Mouse (Mus musculus) brain, embryonic 14.5 days (tissue): ENCODE data around the gene Prn.

Source experiments
- CTCF ChIP-seq: fragments of 200-500 bp; IDR thresholded peaks from 2 replicates; pipeline ENCODE4 v1.5.1; 2012; ENCODE audit warnings: inconsistent platforms, mild to moderate bottlenecking, moderate library complexity, borderline replicate concordance; ENCODE audit not compliant: insufficient read depth, insufficient read length; ENCODE audit errors: extremely low read depth
- POLR2A ChIP-seq: fragments of 200-500 bp; IDR thresholded peaks from 2 replicates; pipeline ENCODE4 v1.6.1; 2012; ENCODE audit warnings: mild to moderate bottlenecking, inconsistent platforms, borderline replicate concordance; ENCODE audit not compliant: poor library complexity, insufficient read depth, insufficient read length, severe bottlenecking; ENCODE audit errors: extremely low read depth

- TF ChIP-seq CTCF = peak; percentile 76
- TF ChIP-seq POLR2A = no peak
Measured at GRCm38 (mm10) chr2:131939404-131940111, 29.8 kb downstream of the Prn start.
